Mouse (Mus musculus): ENCODE data around the gene Shoc2.

Shoc2 gene

GRCm38 (mm10) chr19:54040356-54041028 lies 96.4 kb downstream of the Shoc2 start:
- DNase-seq: no peak

GRCm38 (mm10) chr19:54041029-54041367 lies 96.9 kb downstream of the Shoc2 start:
- no peak for DNase-seq

- DNase-seq: no peak
Measured at GRCm38 (mm10) chr19:54043851-54044250, 99.7 kb downstream of the Shoc2 start, which contains the start of gene Adra2a. Adra2a (plus strand) TSS chr19:54044151.

GRCm38 (mm10) chr19:54044507-54045371 lies 100.6 kb downstream of the Shoc2 start:
- peak; percentile 29 for DNase-seq

GRCm38 (mm10) chr19:54045412-54045811 lies 101.3 kb downstream of the Shoc2 start:
- DNase-seq: no peak

GRCm38 (mm10) chr19:54045931-54046683 lies 102.0 kb downstream of the Shoc2 start:
- DNase-seq: no peak

- DNase-seq: no peak
Measured at GRCm38 (mm10) chr19:54046684-54047070, 102.6 kb downstream of the Shoc2 start.

- DNase-seq: no peak
Measured at GRCm38 (mm10) chr19:54047386-54048050, 103.4 kb downstream of the Shoc2 start.

- DNase-seq: no peak
Measured at GRCm38 (mm10) chr19:54048161-54048885, 104.2 kb downstream of the Shoc2 start.

GRCm38 (mm10) chr19:54051651-54052050 lies 107.5 kb downstream of the Shoc2 start:
- no peak for DNase-seq

- no peak for DNase-seq
Measured at GRCm38 (mm10) chr19:54055845-54056244, 111.7 kb downstream of the Shoc2 start.

GRCm38 (mm10) chr19:54068447-54068846 lies 124.3 kb downstream of the Shoc2 start:
- DNase-seq: no peak

- no peak for DNase-seq
Measured at GRCm38 (mm10) chr19:54070521-54070920, 126.4 kb downstream of the Shoc2 start.

- DNase-seq: no peak
Measured at GRCm38 (mm10) chr19:54072233-54072800, 128.2 kb downstream of the Shoc2 start.

- DNase-seq: no peak
Measured at GRCm38 (mm10) chr19:54076362-54077349, 132.6 kb downstream of the Shoc2 start.

- DNase-seq: no peak
Measured at GRCm38 (mm10) chr19:54081303-54081702, 137.2 kb downstream of the Shoc2 start.

GRCm38 (mm10) chr19:54081716-54082165 lies 137.6 kb downstream of the Shoc2 start:
- no peak for DNase-seq
